Mouse (Mus musculus) NIH3T3 (cell line): ENCODE measurements around the gene Cbln3.

Source experiments
- DNase-seq: peaks from one replicate; pipeline ENCODE4 v3.0.0-alpha.2; 2012; ENCODE audit warnings: low read depth

Gene Cbln3

GRCm38 (mm10) chr14:55845506-55846294 lies 38.5 kb downstream of the Cbln3 start:
- no peak for DNase-seq

- DNase-seq: no peak
Observed at GRCm38 (mm10) chr14:55842794-55843193, 41.4 kb downstream of the Cbln3 start.

GRCm38 (mm10) chr14:55840853-55841366 lies 43.3 kb downstream of the Cbln3 start:
- no peak for DNase-seq

GRCm38 (mm10) chr14:55838740-55839139 lies 45.5 kb downstream of the Cbln3 start:
- DNase-seq: no peak

GRCm38 (mm10) chr14:55838312-55838711 lies 45.9 kb downstream of the Cbln3 start:
- no peak for DNase-seq

GRCm38 (mm10) chr14:55834808-55835533 lies 49.2 kb downstream of the Cbln3 start:
- DNase-seq: no peak

GRCm38 (mm10) chr14:55833126-55833525 lies 51.1 kb downstream of the Cbln3 start:
- DNase-seq: no peak

GRCm38 (mm10) chr14:55830331-55830730 lies 53.9 kb downstream of the Cbln3 start:
- DNase-seq: no peak

- DNase-seq: no peak
Observed at GRCm38 (mm10) chr14:55829854-55830253, 54.3 kb downstream of the Cbln3 start.
